Mouse (Mus musculus): Measurements from ENCODE around the gene Slc16a6.

Slc16a6 gene

DNA sequence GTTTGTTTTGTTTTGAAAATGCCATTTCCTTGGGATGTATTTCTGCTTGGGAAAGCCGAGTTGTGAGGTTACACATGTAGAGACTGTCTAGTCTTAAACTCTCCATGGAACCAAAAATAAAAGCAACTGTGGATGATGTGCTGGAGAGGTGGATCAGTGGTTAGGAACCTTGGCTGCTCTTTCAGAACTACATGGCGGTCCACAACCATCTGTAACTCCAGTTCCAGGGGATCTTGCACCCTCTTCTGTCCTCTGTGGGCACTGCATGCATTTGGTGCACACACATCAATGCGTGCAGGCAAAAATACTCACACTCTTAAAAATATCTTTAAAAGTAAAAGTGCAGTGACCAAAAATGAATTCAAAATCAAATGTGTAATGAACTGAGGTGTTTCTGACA, 32.3 kb downstream of the Slc16a6 start:
- TF ChIP-seq GATA4 (IDR thresholded peaks at IDR 0.05; ENCODE audit: insufficient replicate concordance, low read length) = no peak

GRCm38 (mm10) chr11:109440641-109441040, 32.8 kb downstream of the Slc16a6 start:
- no peak for TF ChIP-seq GATA4 (IDR thresholded peaks at IDR 0.05; ENCODE audit: insufficient replicate concordance, low read length)

- peak; percentile 43; the same call in 1 of the 2 replicates for TF ChIP-seq GATA4 (IDR thresholded peaks at IDR 0.05; ENCODE audit: insufficient replicate concordance, low read length)
These were observed 33.5 kb downstream of the Slc16a6 start for GRCm38 (mm10) chr11:109439829-109440340.

DNA sequence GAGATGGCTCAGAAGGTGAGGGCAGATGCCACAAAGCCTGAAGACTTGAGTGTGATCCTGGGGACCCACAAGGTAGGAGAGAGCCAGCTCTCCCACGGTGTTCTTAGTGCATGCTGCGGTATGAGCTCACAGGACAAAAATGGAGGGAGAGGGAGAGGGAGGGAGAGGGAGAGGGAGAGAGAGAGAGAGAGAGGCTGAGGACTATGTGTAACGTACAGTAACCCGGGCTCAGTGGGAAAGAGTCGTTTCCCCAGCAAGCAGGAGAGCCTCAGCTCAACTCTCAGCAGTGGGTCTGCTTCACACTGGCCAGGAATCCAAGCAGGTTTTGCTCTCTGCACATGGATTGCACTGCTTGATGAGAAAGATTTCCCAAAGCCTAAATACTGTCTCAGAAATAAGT, 34.2 kb downstream of the Slc16a6 start:
- TF ChIP-seq GATA4 (IDR thresholded peaks at IDR 0.05; ENCODE audit: insufficient replicate concordance, low read length) = no peak

DNA sequence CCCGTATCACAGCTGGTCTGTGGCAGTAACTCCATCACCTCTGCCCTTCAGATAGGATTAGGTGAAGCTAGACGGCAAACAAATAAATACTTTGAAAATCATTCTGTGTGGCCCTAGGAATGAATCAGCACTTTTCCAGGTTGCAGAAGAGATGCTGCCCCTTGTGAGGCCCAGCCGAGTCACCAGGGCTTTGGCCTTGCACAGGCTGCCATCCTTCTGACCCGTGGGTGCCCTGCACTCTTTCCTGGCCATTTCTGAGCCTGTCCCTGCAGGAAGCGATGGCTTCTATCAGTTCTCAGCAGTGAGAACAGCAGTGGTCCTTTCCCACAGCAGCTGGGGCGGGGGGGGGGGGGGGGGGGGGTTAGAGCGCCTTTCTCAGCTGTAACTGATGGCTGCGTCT, 36.5 kb downstream of the Slc16a6 start:
- TF ChIP-seq GATA4 (IDR thresholded peaks at IDR 0.05; ENCODE audit: insufficient replicate concordance, low read length) = no peak

- TF ChIP-seq GATA4 (IDR thresholded peaks at IDR 0.05; ENCODE audit: insufficient replicate concordance, low read length) = no peak
These were observed 39.1 kb downstream of the Slc16a6 start for GRCm38 (mm10) chr11:109434233-109434798.

- no peak for TF ChIP-seq GATA4 (IDR thresholded peaks at IDR 0.05; ENCODE audit: insufficient replicate concordance, low read length)
These were observed 46.0 kb downstream of the Slc16a6 start for GRCm38 (mm10) chr11:109427353-109427752.

DNA sequence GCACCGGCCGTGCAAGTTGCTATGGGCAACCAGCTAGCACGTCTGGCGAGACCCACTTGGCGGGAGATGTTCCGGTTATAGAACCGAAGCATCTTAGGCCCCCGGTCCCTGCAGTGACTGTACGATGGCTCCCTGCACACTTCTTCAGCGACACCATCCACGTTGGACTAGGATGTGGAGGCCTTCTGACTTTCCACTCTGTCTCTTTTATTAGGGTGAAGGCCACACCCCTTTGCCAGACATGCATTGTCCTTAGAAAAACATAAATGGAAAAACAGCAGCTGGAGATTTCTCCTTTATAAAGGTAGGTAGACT, 47.2 kb downstream of the Slc16a6 start:
- TF ChIP-seq GATA4 (IDR thresholded peaks at IDR 0.05; ENCODE audit: insufficient replicate concordance, low read length) = no peak

DNA sequence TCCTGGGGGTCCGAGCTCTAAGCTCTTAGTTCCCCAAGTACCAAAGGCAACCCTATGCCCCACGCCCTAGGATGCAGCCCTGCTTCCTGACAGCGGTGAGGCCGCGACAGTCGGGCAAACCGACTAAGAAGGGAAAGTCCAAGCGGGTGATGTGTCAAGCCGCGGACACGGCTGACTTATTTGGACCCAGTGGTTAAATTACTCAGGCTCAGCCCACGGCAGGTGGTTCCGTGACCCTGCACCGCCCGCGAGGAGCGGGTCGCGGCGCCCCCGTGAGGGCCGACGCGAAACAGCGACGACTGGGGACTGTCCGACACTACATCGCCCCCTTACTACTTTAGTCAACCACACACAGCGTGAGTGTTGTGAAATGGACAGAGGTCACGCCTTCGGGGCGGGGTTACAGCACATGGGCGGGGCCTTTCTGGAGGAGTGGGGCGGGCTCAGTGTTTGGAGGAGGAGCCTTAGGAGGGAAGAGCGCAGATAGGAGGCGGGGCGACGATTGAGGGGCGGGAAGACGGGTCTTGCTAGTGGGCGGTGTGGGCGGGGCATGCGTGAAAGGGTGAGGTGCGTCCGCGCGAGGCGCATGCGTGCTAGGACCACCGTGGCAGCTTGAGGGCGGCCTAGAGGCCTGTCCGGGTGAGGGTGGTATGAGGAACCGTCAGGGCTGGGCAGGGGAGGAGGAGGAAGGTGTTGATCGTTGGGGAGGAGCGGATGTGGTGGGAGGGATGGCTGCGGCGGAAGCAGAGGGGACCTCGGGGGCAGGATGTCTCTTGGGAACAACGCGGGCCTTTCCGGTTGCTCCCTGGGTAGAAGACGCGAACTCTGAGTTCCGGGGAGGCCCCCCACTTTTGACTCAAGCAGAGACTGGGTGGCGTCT, 47.8 kb downstream of the Slc16a6 start, which contains the start of gene Amz2:
Gene Amz2, plus strand, starts transcription at position 555 of the 880 bp plus-strand sequence.
- TF ChIP-seq GATA4 (IDR thresholded peaks at IDR 0.05; ENCODE audit: insufficient replicate concordance, low read length) = peak; percentile 58; the same call in 1 of the 2 replicates

GRCm38 (mm10) chr11:109423294-109423693, 50.1 kb downstream of the Slc16a6 start:
- no peak for TF ChIP-seq GATA4 (IDR thresholded peaks at IDR 0.05; ENCODE audit: insufficient replicate concordance, low read length)

- no peak for TF ChIP-seq GATA4 (IDR thresholded peaks at IDR 0.05; ENCODE audit: insufficient replicate concordance, low read length)
These were observed 51.1 kb downstream of the Slc16a6 start for GRCm38 (mm10) chr11:109422263-109422662.

GRCm38 (mm10) chr11:109421205-109421604, 52.2 kb downstream of the Slc16a6 start:
- TF ChIP-seq GATA4 (IDR thresholded peaks at IDR 0.05; ENCODE audit: insufficient replicate concordance, low read length) = no peak

DNA sequence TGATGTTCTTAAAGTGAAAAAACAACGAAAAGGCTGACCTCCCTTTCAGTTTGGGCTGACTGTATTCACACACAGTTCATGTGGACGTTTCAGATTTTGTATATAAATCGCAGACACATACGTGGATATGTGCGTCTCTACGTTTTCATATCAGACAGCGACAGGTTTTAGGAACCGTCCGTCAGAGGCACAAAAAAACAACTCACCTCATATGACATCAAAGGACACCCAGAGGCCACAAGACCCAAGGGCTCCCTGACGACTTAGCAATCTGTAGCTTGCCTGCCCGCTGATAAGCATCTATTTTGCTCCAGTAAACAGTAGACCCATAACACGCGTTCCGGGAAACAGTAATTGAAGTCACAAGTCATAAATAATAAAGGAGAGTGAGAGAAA, 52.8 kb downstream of the Slc16a6 start:
- TF ChIP-seq GATA4 (IDR thresholded peaks at IDR 0.05; ENCODE audit: insufficient replicate concordance, low read length) = no peak

GRCm38 (mm10) chr11:109419961-109420566, 53.3 kb downstream of the Slc16a6 start:
- TF ChIP-seq GATA4 (IDR thresholded peaks at IDR 0.05; ENCODE audit: insufficient replicate concordance, low read length) = no peak

- no peak for TF ChIP-seq GATA4 (IDR thresholded peaks at IDR 0.05; ENCODE audit: insufficient replicate concordance, low read length)
These were observed 53.9 kb downstream of the Slc16a6 start for GRCm38 (mm10) chr11:109419461-109419860.

Measured in liver, adult (tissue).